Mouse (Mus musculus): Measurements from ENCODE around the gene Fmn2. TPM values are rescaled to one million over a fixed set of nuclear protein-coding genes. Genes with fewer than 3 reads are reported as not detected.

Fmn2 gene
- total and polyA plus RNA-seq, 2 experiments, result 0.02 to 0.18 TPM

DNA sequence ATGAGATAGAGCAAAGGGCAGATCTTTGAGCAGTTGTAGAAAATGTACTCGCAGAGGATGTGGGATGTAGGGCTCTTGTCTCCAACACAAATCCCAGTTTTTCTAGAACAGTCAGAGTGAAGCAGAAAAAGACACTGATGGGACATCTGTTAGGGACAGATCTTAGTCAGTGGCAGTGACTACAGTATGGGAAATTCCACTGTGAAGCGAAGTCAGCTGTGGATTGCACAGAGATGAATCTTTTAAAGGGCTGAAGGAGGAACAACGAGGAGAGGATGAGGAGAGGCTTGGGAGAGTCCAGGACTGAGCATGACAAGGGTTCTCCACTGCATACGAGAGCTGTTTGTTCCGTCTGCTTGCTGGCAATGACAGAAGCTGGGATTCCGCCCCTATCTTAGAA is 96.6 kb downstream of the Fmn2 start:
- Histone ChIP-seq H3K36me3 (ENCODE audit: control insufficient read depth, insufficient read depth, low read length) (no peaks in the 10 kb centered on the region), H3K27me3 (ENCODE audit: control insufficient read depth, insufficient read depth, low read length) (no peaks in the 10 kb centered on the region), H3K79me2 (ENCODE audit: control insufficient read depth, insufficient read depth, low read length) (no peaks in the 10 kb centered on the region), H3K4me1 (ENCODE audit: control insufficient read depth, insufficient read depth, low read length) (peaks cover 1% of the 10 kb centered on the region; the same call in 1 of the 2 replicates), H3K27ac (replicated peaks; ENCODE audit: insufficient read depth, low read depth, low read length) (no peak overlapping the region), H3K9ac (ENCODE audit: low read depth, low read length) (no peak overlapping the region), H3K4me3 (ENCODE audit: insufficient read depth, low read depth, low read length) (no peak overlapping the region)
- 66% methylated on average over 6 of the region's 6 CpGs for WGBS
- no peak for TF ChIP-seq POLR2A (IDR thresholded peaks at IDR 0.05; ENCODE audit: extremely low read depth, insufficient read depth, low read length)
- TF ChIP-seq CTCF (IDR thresholded peaks at IDR 0.05; ENCODE audit: low read depth, low read length), result no peak
- no peak for DNase-seq (ENCODE audit: extremely low read depth, low read depth, low spot score)

- 83% methylated on average over 2 of the region's 2 CpGs for WGBS
- H3K27me3 ChIP-seq (ENCODE audit: control insufficient read depth, insufficient read depth, low read length), result no peaks in the 10 kb centered on the region
- no peaks in the 10 kb centered on the region for H3K36me3 ChIP-seq (ENCODE audit: control insufficient read depth, insufficient read depth, low read length)
- no peak overlapping the region for H3K9ac ChIP-seq (ENCODE audit: low read depth, low read length)
- peaks cover 1% of the 10 kb centered on the region; the same call in 1 of the 2 replicates for H3K4me1 ChIP-seq (ENCODE audit: control insufficient read depth, insufficient read depth, low read length)
- no peak overlapping the region for H3K4me3 ChIP-seq (ENCODE audit: insufficient read depth, low read depth, low read length)
- TF ChIP-seq CTCF (IDR thresholded peaks at IDR 0.05; ENCODE audit: low read depth, low read length), result no peak
- TF ChIP-seq POLR2A (IDR thresholded peaks at IDR 0.05; ENCODE audit: extremely low read depth, insufficient read depth, low read length), result no peak
- DNase-seq (ENCODE audit: extremely low read depth, low read depth, low spot score), result no peak
- no peak overlapping the region for H3K27ac ChIP-seq (replicated peaks; ENCODE audit: insufficient read depth, low read depth, low read length)
- no peaks in the 10 kb centered on the region for H3K79me2 ChIP-seq (ENCODE audit: control insufficient read depth, insufficient read depth, low read length)
Observed at GRCm38 (mm10) chr1:174600041-174600440, 98.4 kb downstream of the Fmn2 start.

- no peaks in the 10 kb centered on the region for H3K79me2 ChIP-seq (ENCODE audit: control insufficient read depth, insufficient read depth, low read length)
- H3K36me3 ChIP-seq (ENCODE audit: control insufficient read depth, insufficient read depth, low read length), result no peaks in the 10 kb centered on the region
- no peak overlapping the region for H3K9ac ChIP-seq (ENCODE audit: low read depth, low read length)
- DNase-seq (ENCODE audit: extremely low read depth, low read depth, low spot score), result no peak
- no peak overlapping the region for H3K27ac ChIP-seq (replicated peaks; ENCODE audit: insufficient read depth, low read depth, low read length)
- 33% methylated on average over 1 of the region's 1 CpGs for WGBS
- no peaks in the 10 kb centered on the region for H3K4me1 ChIP-seq (ENCODE audit: control insufficient read depth, insufficient read depth, low read length)
- H3K4me3 ChIP-seq (ENCODE audit: insufficient read depth, low read depth, low read length), result no peak overlapping the region
- no peaks in the 10 kb centered on the region for H3K27me3 ChIP-seq (ENCODE audit: control insufficient read depth, insufficient read depth, low read length)
- no peak for TF ChIP-seq CTCF (IDR thresholded peaks at IDR 0.05; ENCODE audit: low read depth, low read length)
- TF ChIP-seq POLR2A (IDR thresholded peaks at IDR 0.05; ENCODE audit: extremely low read depth, insufficient read depth, low read length), result no peak
Observed at GRCm38 (mm10) chr1:174600620-174601019, 99.0 kb downstream of the Fmn2 start.

- Histone ChIP-seq H3K36me3 (ENCODE audit: control insufficient read depth, insufficient read depth, low read length) (no peaks in the 10 kb centered on the region), H3K27me3 (ENCODE audit: control insufficient read depth, insufficient read depth, low read length) (no peaks in the 10 kb centered on the region), H3K4me1 (ENCODE audit: control insufficient read depth, insufficient read depth, low read length) (no peaks in the 10 kb centered on the region), H3K79me2 (ENCODE audit: control insufficient read depth, insufficient read depth, low read length) (no peaks in the 10 kb centered on the region), H3K27ac (replicated peaks; ENCODE audit: insufficient read depth, low read depth, low read length) (no peak overlapping the region), H3K4me3 (ENCODE audit: insufficient read depth, low read depth, low read length) (no peak overlapping the region), H3K9ac (ENCODE audit: low read depth, low read length) (no peak overlapping the region)
- DNase-seq (ENCODE audit: extremely low read depth, low read depth, low spot score), result no peak
- whole genome bisulfite sequencing, result 65% methylated on average over 4 of the region's 4 CpGs
- TF ChIP-seq POLR2A (IDR thresholded peaks at IDR 0.05; ENCODE audit: extremely low read depth, insufficient read depth, low read length) (no peak), CTCF (IDR thresholded peaks at IDR 0.05; ENCODE audit: low read depth, low read length) (no peak)
Observed at GRCm38 (mm10) chr1:174617368-174617767, 115.7 kb downstream of the Fmn2 start.

- DNase-seq (ENCODE audit: extremely low read depth, low read depth, low spot score), result no peak
- H3K36me3 ChIP-seq (ENCODE audit: control insufficient read depth, insufficient read depth, low read length), result no peaks in the 10 kb centered on the region
- TF ChIP-seq POLR2A (IDR thresholded peaks at IDR 0.05; ENCODE audit: extremely low read depth, insufficient read depth, low read length) (no peak), CTCF (IDR thresholded peaks at IDR 0.05; ENCODE audit: low read depth, low read length) (no peak)
- no peaks in the 10 kb centered on the region for H3K4me1 ChIP-seq (ENCODE audit: control insufficient read depth, insufficient read depth, low read length)
- H3K27me3 ChIP-seq (ENCODE audit: control insufficient read depth, insufficient read depth, low read length), result no peaks in the 10 kb centered on the region
- no peak overlapping the region for H3K9ac ChIP-seq (ENCODE audit: low read depth, low read length)
- no peaks in the 10 kb centered on the region for H3K79me2 ChIP-seq (ENCODE audit: control insufficient read depth, insufficient read depth, low read length)
- 26% methylated on average over 1 of the region's 1 CpGs for WGBS
- no peak overlapping the region for H3K27ac ChIP-seq (replicated peaks; ENCODE audit: insufficient read depth, low read depth, low read length)
- no peak overlapping the region for H3K4me3 ChIP-seq (ENCODE audit: insufficient read depth, low read depth, low read length)
Observed at GRCm38 (mm10) chr1:174621512-174621911, 119.9 kb downstream of the Fmn2 start.

DNA sequence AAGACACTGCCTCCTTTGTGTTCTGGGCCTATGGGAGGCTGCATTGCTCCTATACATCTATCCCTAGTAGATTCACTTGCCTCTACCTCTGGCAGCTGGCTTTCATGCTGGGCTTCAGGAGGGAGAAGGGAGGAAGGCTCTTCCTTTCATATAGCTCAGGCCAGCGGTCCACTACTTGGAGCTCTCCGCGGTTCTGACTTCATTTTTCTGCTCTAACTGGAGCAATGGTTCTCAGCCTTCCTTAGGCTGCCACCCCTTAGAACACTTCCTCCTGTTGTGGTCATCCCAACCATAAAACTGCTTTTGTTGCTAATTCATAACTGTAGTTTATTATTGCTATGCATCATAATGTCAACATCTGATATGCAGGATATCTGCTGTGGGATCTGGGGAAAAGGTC is 121.4 kb downstream of the Fmn2 start:
- Histone ChIP-seq H3K27ac (replicated peaks; ENCODE audit: insufficient read depth, low read depth, low read length) (no peak overlapping the region), H3K4me1 (ENCODE audit: control insufficient read depth, insufficient read depth, low read length) (no peaks in the 10 kb centered on the region), H3K36me3 (ENCODE audit: control insufficient read depth, insufficient read depth, low read length) (no peaks in the 10 kb centered on the region), H3K27me3 (ENCODE audit: control insufficient read depth, insufficient read depth, low read length) (no peaks in the 10 kb centered on the region), H3K79me2 (ENCODE audit: control insufficient read depth, insufficient read depth, low read length) (no peaks in the 10 kb centered on the region), H3K4me3 (ENCODE audit: insufficient read depth, low read depth, low read length) (no peak overlapping the region), H3K9ac (ENCODE audit: low read depth, low read length) (no peak overlapping the region)
- TF ChIP-seq POLR2A (IDR thresholded peaks at IDR 0.05; ENCODE audit: extremely low read depth, insufficient read depth, low read length), result no peak
- no peak for TF ChIP-seq CTCF (IDR thresholded peaks at IDR 0.05; ENCODE audit: low read depth, low read length)
- WGBS, result 54% methylated on average over 3 of the region's 3 CpGs
- DNase-seq (ENCODE audit: extremely low read depth, low read depth, low spot score), result no peak
